11 mouse cellular contexts compared by ENCODE assay signal in the genomic region with DNA sequence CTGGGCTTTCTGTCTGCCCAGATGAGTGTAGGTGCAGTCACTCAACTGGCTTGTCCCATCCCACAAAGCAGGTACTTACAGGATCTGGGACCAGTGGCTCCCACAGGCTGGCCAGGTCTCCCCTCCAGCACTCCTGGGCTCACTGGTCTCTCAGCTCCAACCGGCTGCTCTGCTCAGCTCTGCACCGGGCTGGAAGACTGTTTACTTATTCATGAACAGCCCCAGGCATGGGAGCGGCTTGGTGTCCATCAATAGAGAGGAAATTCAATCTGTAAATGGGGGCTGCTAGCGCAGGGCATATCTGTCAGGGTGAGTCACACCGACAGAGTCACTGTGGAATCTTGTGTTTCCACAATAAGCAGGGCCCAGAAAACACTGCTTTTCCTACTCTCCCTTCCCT. TPM values are rescaled to one million over a fixed set of nuclear protein-coding genes. Genes with fewer than 3 reads are reported as not detected.
DNase-seq lines count a peak whose midpoint lies in the region; ATAC-seq lines count a peak whose summit lies in the region.
"Had no signal": no experiment of that assay in that cellular context is flagged by ENCODE, and none has a peak within 500 bp of the region (broad histone marks: within the 10 kb centered on the region; RNA-seq: fewer than 3 reads in every experiment).

No protein-coding gene starts in this region.

- peak; percentile 28 to 43 for DNase-seq in adrenal gland, adult (ENCODE audit: inconsistent age in 2 of 2, low spot score in 1 of 2)
- no peak for DNase-seq in adrenal gland, adult 18-20 months (ENCODE audit: low spot score in 2 of 2)
- peak; percentile 55 for DNase-seq in neural tube, embryonic 11.5 days (ENCODE audit: low spot score)
- no peak for DNase-seq in neural tube, embryonic 10.5 days (ENCODE audit: extremely low spot score, low spot score)
- peak; percentile 44 for DNase-seq in mesoderm, embryonic 11.5 days (ENCODE audit: low read depth, low spot score)
- DNase-seq in right cerebral cortex, postnatal 25 days, result no peak
- no peak for DNase-seq in right cerebral cortex, postnatal 36 days (ENCODE audit: low spot score in 2 of 2)
- DNase-seq in kidney, postnatal 25 days, result no peak
- DNase-seq: cerebellum, adult 2 months; lung, embryonic 14.5 days had no signal

- no peaks in the 10 kb centered on the region for H3K9me3 ChIP-seq in neural tube, embryonic 11.5 days (ENCODE audit: control insufficient read depth, low read length)

- no peak overlapping the region for H3K4me3 ChIP-seq in neural tube, embryonic 11.5 days (ENCODE audit: low read depth, low read length)

- no peak overlapping the region for H3K27ac ChIP-seq in neural tube, embryonic 11.5 days (ENCODE audit: low read depth, low read length)

- H3K4me1 ChIP-seq in neural tube, embryonic 11.5 days (ENCODE audit: control insufficient read depth, insufficient read depth, low read length), result no peaks in the 10 kb centered on the region

- H3K36me3 ChIP-seq in neural tube, embryonic 11.5 days (ENCODE audit: control insufficient read depth, insufficient read depth, low read length), result no peaks in the 10 kb centered on the region

- ATAC-seq in neural tube, embryonic 11.5 days (ENCODE audit: insufficient read depth, low FRiP score, low TSS enrichment), result no peak

- H3K4me2 ChIP-seq in neural tube, embryonic 11.5 days (ENCODE audit: low read depth), result no peak overlapping the region
- H3K4me2 ChIP-seq: lung, embryonic 14.5 days had no signal

- H3K27me3 ChIP-seq in neural tube, embryonic 11.5 days (ENCODE audit: control insufficient read depth, insufficient read depth, low read length), result no peaks in the 10 kb centered on the region

- H3K9ac ChIP-seq in neural tube, embryonic 11.5 days (ENCODE audit: low read length), result no peak overlapping the region
- H3K9ac ChIP-seq: lung, embryonic 14.5 days had no signal

- WGBS in neural tube, embryonic 11.5 days, result 35% methylated on average over 5 of the region's 5 CpGs

RNA-seq across cellular contexts. Expression of a gene that starts 49.2 kb away (rescaled TPM):
- 1 to 10 TPM; 4.0 to 5.3 TPM for total RNA-seq in adrenal gland, adult 18-20 months (2021)
- 2.9 TPM in 2 replicates for polyA plus RNA-seq in neural tube, embryonic 11.5 days (2014; fragmentation: Nextera tagmentation; extraction: Ambion mirVana)
- total RNA-seq: granulocyte monocyte progenitor cell, adult 5-6 weeks had no signal
- polyA plus RNA-seq: lung, embryonic 14.5 days had no signal

Comparison
In these comparisons a context has a peak if more than half of its experiments do, and no peak if none do; other contexts are left out.
1. DNase-seq: peak in adrenal gland, adult (2 of 2), neural tube, embryonic 11.5 days (single experiment) and mesoderm, embryonic 11.5 days (single experiment); none in adrenal gland, adult 18-20 months (0 of 2), neural tube, embryonic 10.5 days (single experiment), right cerebral cortex, postnatal 25 days (single experiment), right cerebral cortex, postnatal 36 days (0 of 2) and kidney, postnatal 25 days (0 of 2).